14 mouse cellular contexts compared by ENCODE assay signal in genomic region chr10:40443371-40443770, GRCm38 (mm10).
DNase-seq lines count a peak whose midpoint lies in the region; ATAC-seq and TF ChIP-seq lines count a peak whose summit lies in the region.
"Had no signal": no experiment of that assay in that cellular context is flagged by ENCODE, and none has a peak within 500 bp of the region (broad histone marks: within the 10 kb centered on the region; RNA-seq: fewer than 3 reads in every experiment).

No protein-coding gene starts in this region.

- H3K27ac ChIP-seq in forebrain, embryonic 14.5 days (ENCODE audit: low read depth, low read length), result no peak overlapping the region
- H3K27ac ChIP-seq in forebrain, postnatal 0 days (ENCODE audit: low read depth, low read length), result no peak overlapping the region
- H3K27ac ChIP-seq in midbrain, embryonic 10.5 days (replicated peaks), result peak overlapping the region; percentile 24; the same call in 1 of the 2 replicates
- H3K27ac ChIP-seq in midbrain, postnatal 0 days (ENCODE audit: low read depth, low read length), result no peak overlapping the region
- peak overlapping the region; percentile 31 for H3K27ac ChIP-seq in intestine, embryonic 16.5 days (ENCODE audit: low read length)
- H3K27ac ChIP-seq in stomach, embryonic 15.5 days, result peak overlapping the region; percentile 57; the same call in 1 of the 2 replicates
- H3K27ac ChIP-seq: liver, embryonic 15.5 days had no signal

- 0 out of 2 replicates have a peak, but pooled peaks have one; percentile 22 for ATAC-seq in forebrain, embryonic 14.5 days
- ATAC-seq in forebrain, postnatal 0 days, result no peak
- no peak for ATAC-seq in midbrain, postnatal 0 days (ENCODE audit: low FRiP score)
- ATAC-seq in intestine, embryonic 16.5 days, result peak; percentile 37; the same call in 1 of the 2 replicates
- no peak for ATAC-seq in stomach, embryonic 15.5 days (ENCODE audit: insufficient read depth, low FRiP score, low read depth)
- ATAC-seq in inflammation-experienced regulatory T-cells, adult 6 months, result no peak
- ATAC-seq: activated CD4-positive, CD25-positive, alpha-beta regulatory T cell, adult 4 months had no signal

- H3K36me3 ChIP-seq in forebrain, embryonic 14.5 days (ENCODE audit: control insufficient read depth, insufficient read depth, low read length), result no peaks in the 10 kb centered on the region
- H3K36me3 ChIP-seq in forebrain, postnatal 0 days (ENCODE audit: insufficient read depth), result no peaks in the 10 kb centered on the region
- H3K36me3 ChIP-seq in midbrain, embryonic 10.5 days, result peaks cover 10% of the 10 kb centered on the region
- H3K36me3 ChIP-seq in midbrain, postnatal 0 days (ENCODE audit: insufficient read depth, low read length), result no peaks in the 10 kb centered on the region
- no peaks in the 10 kb centered on the region for H3K36me3 ChIP-seq in intestine, embryonic 16.5 days (ENCODE audit: control insufficient read depth, insufficient read depth, low read length)
- 0 out of 2 replicates have a peak, but pooled peaks cover 4% of the 10 kb centered on the region for H3K36me3 ChIP-seq in stomach, embryonic 15.5 days
- H3K36me3 ChIP-seq: liver, embryonic 15.5 days had no signal

- H3K9ac ChIP-seq in forebrain, embryonic 14.5 days (ENCODE audit: low read length), result no peak overlapping the region
- H3K9ac ChIP-seq in forebrain, postnatal 0 days, result no peak overlapping the region
- no peak overlapping the region for H3K9ac ChIP-seq in midbrain, postnatal 0 days (replicated peaks; ENCODE audit: low read length, poor library complexity, severe bottlenecking)
- H3K9ac ChIP-seq in intestine, embryonic 16.5 days (ENCODE audit: low read depth, low read length), result no peak overlapping the region
- H3K9ac ChIP-seq in stomach, embryonic 15.5 days, result no peak overlapping the region
- H3K9ac ChIP-seq: liver, embryonic 15.5 days had no signal

- intact Hi-C loops in left cerebral cortex, postnatal 36 days (cut with DNase I), result no loop called here

- no peak for TF ChIP-seq CTCF in forebrain, postnatal 0 days (IDR thresholded peaks at IDR 0.05; ENCODE audit: low read depth)
- TF ChIP-seq CTCF in midbrain, postnatal 0 days (IDR thresholded peaks at IDR 0.05), result no peak

- no peak overlapping the region for H3K4me2 ChIP-seq in forebrain, embryonic 14.5 days (ENCODE audit: low read length)
- H3K4me2 ChIP-seq in forebrain, postnatal 0 days (ENCODE audit: low read depth), result no peak overlapping the region
- H3K4me2 ChIP-seq in midbrain, postnatal 0 days (ENCODE audit: low read depth, low read length, poor library complexity, severe bottlenecking), result no peak overlapping the region
- H3K4me2 ChIP-seq in intestine, embryonic 16.5 days (ENCODE audit: low read depth, low read length), result no peak overlapping the region
- H3K4me2 ChIP-seq in stomach, embryonic 15.5 days, result no peak overlapping the region
- H3K4me2 ChIP-seq: liver, embryonic 15.5 days had no signal

- no peak overlapping the region for H3K4me3 ChIP-seq in forebrain, embryonic 14.5 days (ENCODE audit: low read depth, low read length)
- H3K4me3 ChIP-seq in forebrain, postnatal 0 days (ENCODE audit: low read depth, low read length), result no peak overlapping the region
- H3K4me3 ChIP-seq in midbrain, embryonic 10.5 days, result peak overlapping the region; percentile 4; the same call in 1 of the 2 replicates
- no peak overlapping the region for H3K4me3 ChIP-seq in midbrain, postnatal 0 days (ENCODE audit: low read depth, low read length)
- H3K4me3 ChIP-seq in intestine, embryonic 16.5 days (ENCODE audit: low read length), result no peak overlapping the region
- no peak overlapping the region for H3K4me3 ChIP-seq in stomach, embryonic 15.5 days (replicated peaks)
- H3K4me3 ChIP-seq: liver, embryonic 15.5 days had no signal

- H3K9me3 ChIP-seq in forebrain, embryonic 14.5 days (replicated peaks; ENCODE audit: control insufficient read depth, low read length), result no peaks in the 10 kb centered on the region
- H3K9me3 ChIP-seq in forebrain, postnatal 0 days (ENCODE audit: low read length), result no peaks in the 10 kb centered on the region
- H3K9me3 ChIP-seq in midbrain, embryonic 10.5 days (replicated peaks), result no peaks in the 10 kb centered on the region
- no peaks in the 10 kb centered on the region for H3K9me3 ChIP-seq in midbrain, postnatal 0 days (ENCODE audit: low read length)
- H3K9me3 ChIP-seq in intestine, embryonic 16.5 days (ENCODE audit: control insufficient read depth, low read length), result no peaks in the 10 kb centered on the region
- no peaks in the 10 kb centered on the region for H3K9me3 ChIP-seq in stomach, embryonic 15.5 days
- H3K9me3 ChIP-seq: liver, embryonic 15.5 days had no signal

- 6% methylated on average over 7 of the region's 7 CpGs for WGBS in forebrain, embryonic 14.5 days
- WGBS in forebrain, postnatal 0 days, result 16% methylated on average over 7 of the region's 7 CpGs
- 21% methylated on average over 7 of the region's 7 CpGs for WGBS in midbrain, embryonic 10.5 days
- WGBS in midbrain, postnatal 0 days, result 27% methylated on average over 7 of the region's 7 CpGs
- WGBS in intestine, embryonic 16.5 days, result 60% methylated on average over 7 of the region's 7 CpGs
- WGBS in stomach, embryonic 15.5 days, result 76% methylated on average over 7 of the region's 7 CpGs

- H3K27me3 ChIP-seq in forebrain, embryonic 14.5 days (replicated peaks; ENCODE audit: control insufficient read depth, insufficient read depth, low read length), result no peaks in the 10 kb centered on the region
- no peaks in the 10 kb centered on the region for H3K27me3 ChIP-seq in forebrain, postnatal 0 days (ENCODE audit: insufficient read depth, low read length)
- no peaks in the 10 kb centered on the region for H3K27me3 ChIP-seq in midbrain, embryonic 10.5 days (ENCODE audit: low read depth, poor library complexity, severe bottlenecking)
- no peaks in the 10 kb centered on the region for H3K27me3 ChIP-seq in midbrain, postnatal 0 days (ENCODE audit: insufficient read depth, low read length)
- H3K27me3 ChIP-seq in intestine, embryonic 16.5 days (replicated peaks; ENCODE audit: control insufficient read depth, insufficient read depth, low read length), result no peaks in the 10 kb centered on the region
- H3K27me3 ChIP-seq in stomach, embryonic 15.5 days (replicated peaks), result no peaks in the 10 kb centered on the region
- H3K27me3 ChIP-seq: liver, embryonic 15.5 days had no signal

- H3K4me1 ChIP-seq in forebrain, embryonic 14.5 days (ENCODE audit: control insufficient read depth, insufficient read depth, low read length), result peaks cover 23% of the 10 kb centered on the region
- H3K4me1 ChIP-seq in forebrain, postnatal 0 days (ENCODE audit: insufficient read depth), result peaks cover 13% of the 10 kb centered on the region
- H3K4me1 ChIP-seq in midbrain, embryonic 10.5 days, result peaks cover 67% of the 10 kb centered on the region
- peaks cover 9% of the 10 kb centered on the region for H3K4me1 ChIP-seq in midbrain, postnatal 0 days (ENCODE audit: insufficient read depth, low read length)
- peaks cover 16% of the 10 kb centered on the region; the same call in 1 of the 2 replicates for H3K4me1 ChIP-seq in intestine, embryonic 16.5 days (ENCODE audit: control insufficient read depth, insufficient read depth, low read length)
- peaks cover 7% of the 10 kb centered on the region for H3K4me1 ChIP-seq in stomach, embryonic 15.5 days

- no peak for DNase-seq in forebrain, embryonic 14.5 days (ENCODE audit: low spot score)
- DNase-seq in forebrain, postnatal 0 days, result no peak
- peak; percentile 22 for DNase-seq in midbrain, embryonic 10.5 days (ENCODE audit: low spot score)
- DNase-seq in midbrain, postnatal 0 days (ENCODE audit: low spot score), result no peak
- no peak for DNase-seq in left cerebral cortex, postnatal 36 days (ENCODE audit: low spot score in 2 of 2)
- DNase-seq: cerebellum, adult 2 months; heart, adult 11 months; kidney, adult 11 months; left cerebral cortex, postnatal 4 days had no signal

Comparison
In these comparisons a context has a peak if more than half of its experiments do, and no peak if none do; other contexts are left out.
1. ATAC-seq: peak in forebrain, embryonic 14.5 days (single experiment) and intestine, embryonic 16.5 days (single experiment); none in forebrain, postnatal 0 days (single experiment), midbrain, postnatal 0 days (single experiment), stomach, embryonic 15.5 days (single experiment) and inflammation-experienced regulatory T-cells, adult 6 months (single experiment).
2. H3K27ac ChIP-seq: peak in midbrain, embryonic 10.5 days (single experiment), intestine, embryonic 16.5 days (single experiment) and stomach, embryonic 15.5 days (single experiment); none in forebrain, embryonic 14.5 days (single experiment), forebrain, postnatal 0 days (single experiment) and midbrain, postnatal 0 days (single experiment).